Mouse (Mus musculus) right cerebral cortex, postnatal 10 days (tissue): Measurements from ENCODE around the gene Ugt2b37.
"Not testable (repeated sequence)": the region's sequence is repeated elsewhere in the genome, so short reads cannot be mapped to it uniquely, and the experiment has no call there.

Source experiments
- DNase-seq, 2 experiments: peaks; one replicate each; pipeline ENCODE4 v3.0.0; 2021; ENCODE audit warnings: low spot score in 2 of 2

Ugt2b37 gene

GRCm38 (mm10) chr5:87254676-87255075 lies at the start of gene Ugt2b37:
TSS of gene Ugt2b37 (minus strand) at chr5:87254804.
- DNase-seq, result not testable (repeated sequence)

GRCm38 (mm10) chr5:87286180-87286579 lies 31.6 kb upstream of the Ugt2b37 start:
- DNase-seq, result not testable (repeated sequence)

GRCm38 (mm10) chr5:87275986-87276385 lies 21.4 kb upstream of the Ugt2b37 start:
- not testable (repeated sequence) for DNase-seq

- DNase-seq, result no peak
These were observed 21.0 kb upstream of the Ugt2b37 start for GRCm38 (mm10) chr5:87275581-87275980.

GRCm38 (mm10) chr5:87255831-87256230 lies 1.2 kb upstream of the Ugt2b37 start:
- no peak for DNase-seq

GRCm38 (mm10) chr5:87242140-87242539 lies 12.5 kb downstream of the Ugt2b37 start:
- not testable (repeated sequence) for DNase-seq

GRCm38 (mm10) chr5:87196430-87196829 lies 58.2 kb downstream of the Ugt2b37 start:
- not testable (repeated sequence) for DNase-seq
